Mouse (Mus musculus) urinary bladder, postnatal 4 days (tissue): Measurements from ENCODE around the gene Adh4.
"Not testable (repeated sequence)": the region's sequence is repeated elsewhere in the genome, so short reads cannot be mapped to it uniquely, and the experiment has no call there.

Experiments
- DNase-seq, 2 experiments: peaks; one replicate each; pipeline ENCODE4 v3.0.0; 2021 to 2022; ENCODE audit warnings: low spot score in 2 of 2

The Adh4 gene

GRCm38 (mm10) chr3:138443465-138443771 lies 28.2 kb downstream of the Adh4 start:
- DNase-seq: no peak

- no peak for DNase-seq
Observed at GRCm38 (mm10) chr3:138448077-138448860, 33.0 kb downstream of the Adh4 start.

DNA sequence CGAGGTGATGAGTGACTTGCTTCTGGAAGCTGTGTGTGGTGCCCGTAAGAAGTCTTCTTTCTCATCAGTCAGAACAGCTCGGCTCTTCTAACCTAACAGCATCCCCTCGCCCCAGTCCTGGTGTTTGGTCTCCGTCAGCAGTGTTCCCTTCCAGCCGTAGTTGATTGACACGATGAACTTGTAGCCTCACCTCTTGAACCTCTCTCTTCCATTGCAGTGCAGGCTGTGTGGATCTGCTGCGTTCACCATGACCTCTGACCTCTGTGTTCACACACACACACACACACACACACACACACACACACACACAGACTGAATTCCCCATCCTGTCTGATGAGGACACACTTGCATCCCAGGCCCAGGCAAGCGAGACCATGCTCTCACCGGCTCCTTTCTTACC lies 36.9 kb downstream of the Adh4 start:
- no peak for DNase-seq

DNA sequence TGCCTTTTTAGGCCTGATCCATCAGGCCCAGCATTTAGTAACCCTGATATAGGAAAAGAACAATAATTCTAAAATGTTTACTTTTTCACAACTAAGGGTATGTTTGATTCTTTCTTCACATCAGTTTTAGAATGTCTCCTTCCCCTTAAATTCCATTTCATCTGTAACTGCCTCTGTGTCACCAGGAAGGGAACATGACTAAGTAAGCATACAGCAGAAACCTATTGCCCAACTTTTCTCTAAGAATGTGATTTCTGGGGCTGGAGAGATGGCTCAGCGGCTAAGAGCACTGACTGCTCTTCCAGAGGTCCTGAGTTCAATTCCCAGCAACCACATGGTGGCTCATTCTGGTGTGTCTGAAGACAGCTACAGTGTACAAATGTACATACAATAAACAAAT lies 39.0 kb downstream of the Adh4 start:
- no peak for DNase-seq

DNA sequence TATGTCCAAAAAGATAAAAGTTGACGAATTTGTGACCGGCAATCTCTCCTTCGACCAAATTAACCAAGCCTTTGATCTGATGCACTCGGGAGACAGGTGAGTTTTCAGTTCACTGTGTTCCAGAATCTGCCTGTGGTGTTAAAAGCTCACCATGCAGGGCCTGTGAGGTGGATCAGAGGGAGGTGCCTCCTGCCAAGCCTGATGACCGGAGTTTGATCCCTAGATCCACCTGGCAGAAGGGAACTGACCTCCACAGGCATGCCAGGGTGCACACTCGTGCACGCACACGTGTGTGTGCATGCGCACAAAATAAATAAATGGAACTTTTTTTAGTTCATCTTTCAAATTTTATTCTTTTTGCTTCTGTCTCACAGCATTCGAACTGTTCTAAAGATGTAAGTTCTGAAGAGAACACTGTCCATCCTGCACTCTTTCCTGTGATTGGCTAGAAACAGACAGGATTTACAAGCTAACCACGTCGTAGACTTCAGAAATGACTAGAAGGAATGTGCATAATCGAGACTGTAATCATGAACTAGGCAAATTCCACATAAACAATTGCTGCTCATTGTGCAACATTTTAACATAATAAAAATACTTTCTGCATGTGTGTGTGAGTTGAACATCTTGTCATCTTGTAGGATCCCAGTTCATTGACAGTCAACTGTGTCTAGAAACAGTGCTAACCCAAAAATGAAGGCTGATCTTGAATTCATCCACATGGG lies 39.6 kb downstream of the Adh4 start:
- DNase-seq: no peak

DNA sequence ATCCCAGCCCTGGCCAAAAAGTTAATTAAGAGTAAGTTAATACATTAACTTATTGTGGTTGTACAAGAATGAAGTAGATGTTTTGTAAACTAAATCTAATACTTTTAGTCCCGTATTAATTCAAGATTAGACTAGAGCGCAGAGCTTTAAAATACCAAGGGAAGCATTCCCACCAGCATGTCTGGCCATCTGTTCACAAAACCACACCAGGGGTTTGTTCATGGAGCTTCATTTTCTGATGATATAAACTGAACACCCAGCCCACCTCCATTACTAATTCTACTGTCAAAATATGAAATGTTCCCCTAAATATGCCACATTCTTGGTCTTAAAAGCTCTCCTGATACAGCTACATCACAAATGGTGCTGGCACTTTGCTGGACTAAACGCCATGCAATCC lies 43.2 kb downstream of the Adh4 start:
- no peak for DNase-seq

- DNase-seq: no peak
Observed at GRCm38 (mm10) chr3:138460260-138460659, 45.0 kb downstream of the Adh4 start.

DNA sequence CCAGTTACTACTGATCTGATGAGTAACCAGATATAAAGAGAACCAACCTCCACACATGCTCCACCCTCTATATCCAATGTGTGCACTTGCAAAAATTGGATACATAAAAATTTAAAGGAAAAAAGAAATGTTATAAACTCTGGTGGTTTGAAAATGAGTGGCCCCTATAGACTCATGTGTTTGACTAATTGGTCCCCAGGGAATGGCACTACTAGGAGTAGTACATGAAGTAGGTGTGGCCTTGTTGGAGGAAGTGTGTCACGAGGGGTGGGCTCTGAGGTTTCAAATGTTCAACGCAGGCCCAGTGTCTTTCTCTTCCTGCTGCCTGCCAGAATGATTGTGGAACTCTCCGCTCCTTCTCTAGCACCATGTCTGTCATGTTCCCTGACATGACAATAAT lies 46.6 kb downstream of the Adh4 start:
- DNase-seq: no peak

GRCm38 (mm10) chr3:138463137-138463536 lies 47.9 kb downstream of the Adh4 start:
- no peak for DNase-seq

- DNase-seq: no peak
Observed at GRCm38 (mm10) chr3:138463807-138464206, 48.5 kb downstream of the Adh4 start.

GRCm38 (mm10) chr3:138464573-138465147 lies 49.4 kb downstream of the Adh4 start:
- DNase-seq: no peak

DNA sequence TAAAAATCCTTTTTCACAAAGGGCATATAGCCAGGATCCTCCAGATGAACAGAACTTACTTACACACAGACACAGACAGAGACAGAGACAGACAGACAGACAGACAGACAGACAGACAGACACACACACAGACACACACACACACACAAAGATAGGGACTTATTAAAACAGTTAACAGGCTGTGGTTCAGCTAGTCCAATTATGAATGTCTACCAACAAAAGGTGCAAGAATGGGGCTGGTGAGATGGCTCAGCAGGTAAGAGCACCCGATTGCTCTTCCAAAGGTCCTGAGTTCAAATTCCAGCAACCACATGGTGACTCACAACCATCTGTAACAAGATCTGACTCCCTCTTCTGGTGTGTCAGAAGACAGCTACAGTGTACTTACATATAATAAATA lies 51.4 kb downstream of the Adh4 start:
- not testable (repeated sequence) for DNase-seq

- DNase-seq: no peak
Observed at GRCm38 (mm10) chr3:138471066-138471465, 55.8 kb downstream of the Adh4 start.

DNA sequence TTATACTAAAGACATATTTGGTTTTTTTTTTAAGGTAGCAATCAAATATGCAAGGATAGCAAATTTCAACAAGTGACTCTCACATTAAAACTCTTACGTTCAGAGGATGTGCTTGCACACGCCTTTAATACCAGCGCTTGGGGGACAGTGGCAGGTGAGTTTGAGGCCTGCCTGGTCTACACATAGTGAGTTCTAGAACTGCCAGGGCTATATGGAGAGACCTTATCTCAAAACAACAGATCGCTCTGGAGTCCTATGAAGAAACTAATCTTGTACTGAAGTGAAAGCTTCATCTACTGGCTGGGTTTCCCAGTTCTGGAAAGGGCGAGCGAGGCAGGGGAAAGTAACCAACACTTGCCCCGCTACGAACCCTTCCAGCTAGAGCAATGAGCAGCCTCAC lies 64.2 kb downstream of the Adh4 start:
- DNase-seq: no peak
